Mouse (Mus musculus) kidney, postnatal 4 days (tissue): ENCODE results near the gene Lmntd1.
"Not testable (repeated sequence)": the region's sequence is repeated elsewhere in the genome, so short reads cannot be mapped to it uniquely, and the experiment has no call there.

Experiments
- DNase-seq, 2 experiments: peaks; one replicate each; pipeline ENCODE4 v3.0.0; 2021; ENCODE audit warnings: mixed read lengths in 2 of 2

Gene Lmntd1

GRCm38 (mm10) chr6:145340657-145341146, 273.4 kb downstream of the Lmntd1 start:
- peak; percentile 96 to 98 for DNase-seq

GRCm38 (mm10) chr6:145339956-145340656, 274.0 kb downstream of the Lmntd1 start:
- DNase-seq = peak; percentile 79 to 86

- peak; percentile 22 to 60 for DNase-seq
Measured at GRCm38 (mm10) chr6:145338571-145339294, 275.4 kb downstream of the Lmntd1 start.

GRCm38 (mm10) chr6:145337521-145337920, 276.6 kb downstream of the Lmntd1 start:
- not testable (repeated sequence) for DNase-seq

GRCm38 (mm10) chr6:145335876-145336768, 278.0 kb downstream of the Lmntd1 start:
- no peak for DNase-seq

GRCm38 (mm10) chr6:145334211-145334610, 279.9 kb downstream of the Lmntd1 start:
- no peak for DNase-seq

- no peak for DNase-seq
Measured at GRCm38 (mm10) chr6:145326141-145326806, 287.8 kb downstream of the Lmntd1 start.

GRCm38 (mm10) chr6:145325095-145325494, 289.0 kb downstream of the Lmntd1 start:
- no peak for DNase-seq

GRCm38 (mm10) chr6:145324470-145324869, 289.6 kb downstream of the Lmntd1 start:
- DNase-seq = no peak

GRCm38 (mm10) chr6:145322246-145322645, 291.9 kb downstream of the Lmntd1 start:
- no peak for DNase-seq

- no peak for DNase-seq
Measured at GRCm38 (mm10) chr6:145320156-145320555, 294.0 kb downstream of the Lmntd1 start.
